Mouse (Mus musculus) liver, adult 2 months (tissue): ENCODE results near the gene Trim52. TPM values are rescaled to one million over a fixed set of nuclear protein-coding genes. Genes with fewer than 3 reads are reported as not detected.

Source experiments
- DNase-seq: peaks from one replicate; pipeline ENCODE4 v3.0.0-alpha.2; 2011; ENCODE audit warnings: low read depth, low spot score; ENCODE audit errors: extremely low read depth
- H3K27ac ChIP-seq: fragments of 200-500 bp; replicated peaks from 2 replicates; pipeline ENCODE4 v1.5.1; 2012; ENCODE audit warnings: low read depth, mild to moderate bottlenecking, control low read depth, inconsistent platforms, low read length; ENCODE audit not compliant: insufficient read depth
- H3K27me3 ChIP-seq: fragments of 200-500 bp; 2 replicates; pipeline ENCODE4 v1.6.1; 2012; ENCODE audit warnings: mild to moderate bottlenecking, moderate library complexity, low read length, inconsistent platforms; ENCODE audit not compliant: control insufficient read depth, insufficient read depth
- H3K36me3 ChIP-seq: fragments of 200-500 bp; 2 replicates; pipeline ENCODE4 v1.6.1; 2012; ENCODE audit warnings: low read length, inconsistent platforms; ENCODE audit not compliant: control insufficient read depth, insufficient read depth
- H3K4me1 ChIP-seq: fragments of 200-500 bp; 2 replicates; pipeline ENCODE4 v1.6.1; 2011; ENCODE audit warnings: low read length; ENCODE audit not compliant: control insufficient read depth, insufficient read depth
- H3K4me3 ChIP-seq: fragments of 200-500 bp; 2 replicates; pipeline ENCODE4 v1.5.1; 2011; ENCODE audit warnings: low read depth, mild to moderate bottlenecking, control low read depth, low read length, moderate library complexity; ENCODE audit not compliant: insufficient read depth
- H3K79me2 ChIP-seq: fragments of 200-500 bp; 2 replicates; pipeline ENCODE4 v1.6.1; 2012; ENCODE audit warnings: inconsistent platforms, mild to moderate bottlenecking, low read length, moderate library complexity; ENCODE audit not compliant: control insufficient read depth, insufficient read depth
- H3K9ac ChIP-seq: fragments of 200-500 bp; 2 replicates; pipeline ENCODE4 v1.6.1; 2012; ENCODE audit warnings: low read depth, mild to moderate bottlenecking, control low read depth, inconsistent platforms, low read length
- CTCF ChIP-seq: fragments of 200-500 bp; IDR thresholded peaks from 2 replicates; pipeline ENCODE4 v1.5.1; 2011; ENCODE audit warnings: low read depth, low read length, control low read depth
- POLR2A ChIP-seq: fragments of 200-500 bp; IDR thresholded peaks from 2 replicates; pipeline ENCODE4 v1.6.1; 2011; ENCODE audit warnings: low read length, control low read depth; ENCODE audit not compliant: insufficient read depth; ENCODE audit errors: extremely low read depth
- WGBS: fragments of 180-500 bp; shearing (Covaris S2); methylation state at CpG from one replicate; pipeline ENCODE4 v1.1.7; 2018; 5-methylcytosine and 5-hydroxymethylcytosine counted together
- polyA plus RNA-seq: library from polyadenylated mRNA; depleted of rRNA; stranded (reverse); fragments of >200 nt; gene quantifications from 2 replicates; pipeline ENCODE4 v1.2.3, GENCODE M21; 2012
- total RNA-seq: library from RNA; depleted of rRNA; stranded (reverse); fragments of >200 nt; gene quantifications from 2 replicates; pipeline ENCODE4 v1.2.3, GENCODE M21; 2014

Trim52 gene
- total and polyA plus RNA-seq, 2 experiments = not detected

- no peaks in the 10 kb centered on the region for H3K36me3 ChIP-seq
- H3K79me2 ChIP-seq = no peaks in the 10 kb centered on the region
- H3K9ac ChIP-seq = no peak overlapping the region
- DNase-seq = no peak
- TF ChIP-seq POLR2A (no peak), CTCF (no peak)
- H3K27me3 ChIP-seq = no peaks in the 10 kb centered on the region
- H3K4me1 ChIP-seq = no peaks in the 10 kb centered on the region
- H3K4me3 ChIP-seq = no peak overlapping the region
- no peak overlapping the region for H3K27ac ChIP-seq
- 96% methylated on average over 22 of the region's 22 CpGs for WGBS
Measured at GRCm38 (mm10) chr14:106106425-106106824, 427 bp downstream of the Trim52 start.

GRCm38 (mm10) chr14:106119371-106119770 is 13.4 kb downstream of the Trim52 start:
- Histone ChIP-seq H3K9ac (no peak overlapping the region), H3K27ac (no peak overlapping the region), H3K79me2 (no peaks in the 10 kb centered on the region), H3K36me3 (no peaks in the 10 kb centered on the region), H3K4me3 (no peak overlapping the region), H3K4me1 (no peaks in the 10 kb centered on the region), H3K27me3 (no peaks in the 10 kb centered on the region)
- no peak for DNase-seq
- no peak for TF ChIP-seq POLR2A
- no peak for TF ChIP-seq CTCF
- 55% methylated on average over 2 of the region's 2 CpGs for WGBS

GRCm38 (mm10) chr14:106136272-106136671 is 30.3 kb downstream of the Trim52 start:
- H3K27ac ChIP-seq = no peak overlapping the region
- no peaks in the 10 kb centered on the region for H3K79me2 ChIP-seq
- H3K9ac ChIP-seq = no peak overlapping the region
- H3K4me3 ChIP-seq = no peak overlapping the region
- H3K4me1 ChIP-seq = no peaks in the 10 kb centered on the region
- peaks cover 2% of the 10 kb centered on the region; the same call in 1 of the 2 replicates for H3K27me3 ChIP-seq
- TF ChIP-seq CTCF (no peak), POLR2A (no peak)
- no peak for DNase-seq
- H3K36me3 ChIP-seq = no peaks in the 10 kb centered on the region

GRCm38 (mm10) chr14:106151188-106151587 is 45.2 kb downstream of the Trim52 start:
- Histone ChIP-seq H3K9ac (no peak overlapping the region), H3K36me3 (no peaks in the 10 kb centered on the region), H3K27me3 (no peaks in the 10 kb centered on the region), H3K4me3 (no peak overlapping the region), H3K27ac (no peak overlapping the region), H3K79me2 (no peaks in the 10 kb centered on the region), H3K4me1 (peaks cover 3% of the 10 kb centered on the region; the same call in 1 of the 2 replicates)
- no peak for TF ChIP-seq POLR2A
- TF ChIP-seq CTCF = no peak
- WGBS = 68% methylated on average over 2 of the region's 2 CpGs
- DNase-seq = no peak

- no peaks in the 10 kb centered on the region for H3K27me3 ChIP-seq
- H3K4me3 ChIP-seq = no peak overlapping the region
- no peak for TF ChIP-seq POLR2A
- peaks cover 3% of the 10 kb centered on the region; the same call in 1 of the 2 replicates for H3K4me1 ChIP-seq
- WGBS = 63% methylated on average over 7 of the region's 7 CpGs
- H3K9ac ChIP-seq = no peak overlapping the region
- no peaks in the 10 kb centered on the region for H3K36me3 ChIP-seq
- DNase-seq = peak; percentile 46
- no peaks in the 10 kb centered on the region for H3K79me2 ChIP-seq
- no peak overlapping the region for H3K27ac ChIP-seq
Measured at GRCm38 (mm10) chr14:106154879-106155576, 49.0 kb downstream of the Trim52 start.

- H3K27ac ChIP-seq = no peak overlapping the region
- H3K79me2 ChIP-seq = no peaks in the 10 kb centered on the region
- H3K9ac ChIP-seq = no peak overlapping the region
- WGBS = 71% methylated on average over 1 of the region's 1 CpGs
- no peak overlapping the region for H3K4me3 ChIP-seq
- DNase-seq = no peak
- TF ChIP-seq POLR2A (no peak), CTCF (no peak)
- peaks cover 3% of the 10 kb centered on the region; the same call in 1 of the 2 replicates for H3K4me1 ChIP-seq
- H3K27me3 ChIP-seq = no peaks in the 10 kb centered on the region
- H3K36me3 ChIP-seq = no peaks in the 10 kb centered on the region
Measured at GRCm38 (mm10) chr14:106156533-106156932, 50.5 kb downstream of the Trim52 start.
